Mouse (Mus musculus): ENCODE data around the gene Phyhipl.

GRCm38 (mm10) chr10:70586876-70587405 lies 68.8 kb downstream of the Phyhipl start:
- TF ChIP-seq POLR2A (IDR thresholded peaks at IDR 0.05; ENCODE audit: extremely low read depth, insufficient read depth, low read length) (no peak), CTCF (IDR thresholded peaks at IDR 0.05; ENCODE audit: low read depth, low read length) (no peak)

All from liver, adult 2 months (tissue).